Mouse (Mus musculus) limb, embryonic 10.5 days (tissue): ENCODE measurements around the gene Upf3b. TPM values are rescaled to one million over a fixed set of nuclear protein-coding genes. Genes with fewer than 3 reads are reported as not detected.
"Not testable (repeated sequence)": the region's sequence is repeated elsewhere in the genome, so short reads cannot be mapped to it uniquely, and the experiment has no call there.

Experiments
- DNase-seq: peaks from one replicate; pipeline ENCODE4 v3.0.0-alpha.2; 2017; ENCODE audit warnings: low spot score
- H3K27ac ChIP-seq: fragments of 300-500 bp; sonication (generic); 2 replicates; pipeline ENCODE4 v1.5.1; 2016; ENCODE audit warnings: mild to moderate bottlenecking
- H3K27me3 ChIP-seq: fragments of 300-500 bp; sonication (generic); 2 replicates; pipeline ENCODE4 v1.6.1; 2016; ENCODE audit warnings: low read depth, mild to moderate bottlenecking; ENCODE audit not compliant: poor library complexity, severe bottlenecking
- H3K36me3 ChIP-seq: fragments of 300-500 bp; sonication (generic); 2 replicates; pipeline ENCODE4 v1.6.1; 2016; ENCODE audit warnings: mild to moderate bottlenecking, moderate library complexity
- H3K4me1 ChIP-seq: fragments of 300-500 bp; sonication (generic); 2 replicates; pipeline ENCODE4 v1.6.1; 2016
- H3K4me3 ChIP-seq: fragments of 300-500 bp; sonication (generic); 2 replicates; pipeline ENCODE4 v1.5.1; 2016; ENCODE audit warnings: mild to moderate bottlenecking, moderate library complexity
- H3K9me3 ChIP-seq: fragments of 300-500 bp; sonication (generic); replicated peaks from 2 replicates; pipeline ENCODE4 v1.6.1; 2016; ENCODE audit warnings: mild to moderate bottlenecking
- WGBS: fragments of 180-500 bp; shearing (Covaris S2); methylation state at CpG from one replicate; pipeline ENCODE4 v1.1.7; 2016; 5-methylcytosine and 5-hydroxymethylcytosine counted together
- polyA plus RNA-seq: library from polyadenylated mRNA; unstranded; fragments of >200 nt; fragmentation: Nextera tagmentation; extraction: Ambion mirVana; gene quantifications from 2 replicates; pipeline ENCODE4 v1.2.1, GENCODE M21; 2016

Upf3b gene
- polyA plus RNA-seq, 1 experiment from 2014 or later, result 18.4 TPM

DNA sequence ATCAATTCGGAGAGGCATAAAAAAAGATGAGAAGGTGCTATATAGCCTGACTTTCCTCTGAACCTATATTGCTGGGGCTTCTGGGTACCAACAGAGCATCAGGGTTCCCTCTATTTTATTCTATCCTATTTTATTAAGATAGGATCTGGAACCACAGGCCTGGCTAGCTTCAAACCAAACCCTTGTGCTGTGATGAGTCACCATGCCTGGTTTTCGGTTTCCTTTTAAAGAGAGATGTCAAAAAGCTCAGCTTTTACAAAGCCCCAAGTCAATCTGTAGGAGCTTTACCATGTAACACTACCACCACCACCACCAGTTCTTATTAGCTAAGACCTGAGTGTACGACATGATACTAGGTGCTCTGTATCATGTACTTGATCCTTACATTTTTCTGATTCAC lies 11.4 kb downstream of the Upf3b start:
- Histone ChIP-seq H3K27ac (no peak overlapping the region), H3K27me3 (no peaks in the 10 kb centered on the region), H3K4me1 (no peaks in the 10 kb centered on the region), H3K4me3 (no peak overlapping the region), H3K9me3 (no peaks in the 10 kb centered on the region), H3K36me3 (peaks cover 54% of the 10 kb centered on the region)
- no peak for DNase-seq
- 92% methylated on average over 3 of the region's 3 CpGs for WGBS

DNA sequence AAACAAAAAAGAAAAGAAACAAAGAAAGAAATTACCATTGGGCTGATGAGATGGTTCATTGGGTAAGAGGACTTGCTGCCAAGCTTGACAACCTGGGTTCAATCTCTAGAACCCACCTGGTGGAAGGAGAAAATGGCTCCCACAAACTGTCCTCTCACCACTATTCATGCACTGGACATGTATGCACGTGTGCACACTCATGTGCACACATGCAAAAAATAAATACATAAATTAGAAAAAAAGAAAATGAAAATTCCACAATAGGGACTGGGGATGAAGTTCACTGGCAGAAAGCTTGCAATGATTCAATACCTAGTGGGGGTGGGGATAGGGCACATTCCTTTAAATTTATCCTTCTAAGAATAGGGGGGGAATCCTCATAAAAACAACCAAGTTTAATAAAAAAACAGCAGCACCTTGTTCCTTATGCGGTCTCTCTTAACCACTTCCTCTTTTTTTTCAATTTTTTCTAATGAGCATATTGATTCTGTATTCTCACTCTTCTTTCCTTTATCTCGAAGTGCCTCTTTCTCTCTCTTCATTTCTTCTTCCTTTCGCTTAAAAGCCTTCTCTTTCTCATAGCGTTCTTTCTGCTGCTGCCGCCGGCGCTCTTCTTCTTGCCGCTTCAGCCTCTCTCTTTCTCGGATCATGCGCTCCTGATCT lies 14.9 kb downstream of the Upf3b start:
- no peak overlapping the region for H3K4me3 ChIP-seq
- peaks cover 54% of the 10 kb centered on the region for H3K36me3 ChIP-seq
- no peaks in the 10 kb centered on the region for H3K27me3 ChIP-seq
- WGBS, result 93% methylated on average over 11 of the region's 11 CpGs
- no peaks in the 10 kb centered on the region for H3K4me1 ChIP-seq
- H3K27ac ChIP-seq, result no peak overlapping the region
- H3K9me3 ChIP-seq, result no peaks in the 10 kb centered on the region
- no peak for DNase-seq

DNA sequence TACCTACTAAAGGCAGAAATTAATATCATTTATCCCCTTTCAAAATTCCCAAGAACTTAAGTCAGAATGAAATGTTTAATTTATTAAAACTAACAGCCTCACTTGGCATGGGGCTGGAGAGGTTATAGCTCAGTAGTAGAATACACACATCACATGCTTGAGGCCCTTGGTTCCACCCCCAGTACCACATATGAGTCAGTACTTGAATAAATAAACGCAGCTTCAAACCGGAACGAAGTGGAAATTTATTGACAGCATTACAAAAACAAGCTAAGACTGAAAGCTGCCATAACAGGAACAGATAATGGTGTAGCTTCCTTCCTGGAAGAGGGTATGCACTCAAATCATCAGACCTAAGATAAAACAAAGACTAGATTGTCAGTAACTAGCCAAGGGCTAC lies 18.7 kb downstream of the Upf3b start:
- Histone ChIP-seq H3K4me3 (no peak overlapping the region), H3K27me3 (no peaks in the 10 kb centered on the region), H3K9me3 (no peaks in the 10 kb centered on the region), H3K36me3 (peaks cover 34% of the 10 kb centered on the region), H3K4me1 (no peaks in the 10 kb centered on the region), H3K27ac (no peak overlapping the region)
- DNase-seq, result no peak
- 95% methylated on average over 3 of the region's 3 CpGs for WGBS

DNA sequence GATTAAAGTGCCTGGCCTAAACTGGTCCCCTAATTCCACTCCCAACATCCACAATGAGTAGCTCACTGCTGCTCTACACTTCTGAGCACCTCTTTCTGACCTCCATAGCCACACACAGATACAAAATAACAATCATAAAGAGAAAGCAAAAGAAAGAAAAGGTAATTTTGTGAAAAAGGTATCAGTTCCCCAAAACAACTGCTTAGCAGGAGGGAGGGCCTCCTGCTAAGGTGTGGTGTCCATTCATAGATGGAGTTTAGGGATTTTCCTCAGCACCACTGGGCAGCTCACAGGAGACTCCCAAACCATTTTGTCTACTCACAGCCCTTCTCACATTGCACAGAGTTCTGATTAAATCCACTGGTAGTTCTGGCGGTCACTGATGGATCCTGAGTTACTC lies 21.3 kb downstream of the Upf3b start:
- Histone ChIP-seq H3K27me3 (no peaks in the 10 kb centered on the region), H3K9me3 (no peaks in the 10 kb centered on the region), H3K27ac (no peak overlapping the region), H3K36me3 (peaks cover 19% of the 10 kb centered on the region), H3K4me3 (no peak overlapping the region), H3K4me1 (no peaks in the 10 kb centered on the region)
- no peak for DNase-seq
- 89% methylated on average over 1 of the region's 1 CpGs for WGBS

DNA sequence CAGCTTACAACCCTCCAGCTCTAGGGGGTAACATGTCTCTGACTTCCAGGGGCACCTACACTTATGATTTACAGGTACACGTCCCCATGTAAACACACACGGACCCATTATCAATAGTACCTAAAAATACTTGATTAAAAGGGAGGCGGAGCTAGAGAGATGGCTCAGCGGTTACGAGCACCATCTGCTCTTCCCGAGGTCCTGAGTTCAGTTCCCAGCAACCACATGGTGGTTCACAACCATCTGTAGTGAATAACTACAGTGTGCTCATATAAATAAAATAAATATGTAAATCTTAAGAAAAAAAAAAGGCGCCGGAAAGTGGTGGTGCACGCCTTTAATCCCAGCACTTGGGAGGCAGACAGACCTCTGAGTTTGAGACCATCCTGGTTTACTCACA lies 24.5 kb downstream of the Upf3b start:
- peaks cover 23% of the 10 kb centered on the region for H3K36me3 ChIP-seq
- 0 out of 2 replicates have a peak, but pooled peaks cover 2% of the 10 kb centered on the region for H3K4me1 ChIP-seq
- H3K4me3 ChIP-seq, result peak overlapping the region; percentile 62
- H3K27me3 ChIP-seq, result no peaks in the 10 kb centered on the region
- no peak for DNase-seq
- WGBS, result 18% methylated on average over 9 of the region's 9 CpGs
- no peaks in the 10 kb centered on the region for H3K9me3 ChIP-seq
- H3K27ac ChIP-seq, result peak overlapping the region; percentile 91

DNA sequence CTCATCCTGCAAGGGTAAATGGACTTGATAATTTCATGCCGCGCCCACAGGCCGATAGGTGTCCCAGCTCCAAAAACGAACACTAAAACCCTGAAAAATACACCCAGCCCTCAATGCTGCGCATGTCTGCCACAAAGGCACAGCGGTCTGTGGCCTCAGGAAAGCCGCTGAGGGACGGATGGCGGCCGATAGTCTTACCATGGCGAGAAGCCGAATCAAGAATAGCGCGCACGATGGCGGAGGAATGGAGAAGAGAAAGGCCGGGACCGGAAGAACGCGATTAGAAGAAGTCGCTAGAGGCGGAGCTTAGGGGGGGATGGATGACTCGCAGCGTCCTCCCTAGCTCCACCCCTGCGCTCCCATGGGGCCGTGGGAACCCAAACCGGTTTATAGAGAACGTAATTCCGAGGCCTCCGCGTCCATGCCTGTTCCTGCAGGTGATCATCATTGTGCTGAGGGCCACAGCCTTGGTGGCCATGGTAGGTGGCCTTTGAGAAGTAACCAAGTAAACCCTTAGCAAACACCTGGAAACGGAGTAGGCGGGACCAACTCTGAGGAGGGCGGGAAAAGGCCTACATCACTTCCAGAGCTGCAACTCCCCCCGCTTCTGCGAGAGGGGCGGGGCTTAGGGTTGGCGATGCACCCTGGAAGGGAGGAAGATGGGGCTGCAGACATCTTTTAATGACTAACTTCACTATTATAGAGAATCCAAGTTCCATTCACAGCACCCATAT lies 25.0 kb downstream of the Upf3b start, which contains the start of gene Rpl39:
Gene Rpl39, minus strand, starts transcription at position 476 of the 734 bp plus-strand sequence.
- peak; percentile 74 for DNase-seq
- H3K4me1 ChIP-seq, result 0 out of 2 replicates have a peak, but pooled peaks cover 2% of the 10 kb centered on the region
- H3K9me3 ChIP-seq, result no peaks in the 10 kb centered on the region
- WGBS, result 8% methylated on average over 38 of the region's 38 CpGs
- H3K4me3 ChIP-seq, result peak within 1 kb of the TSS; percentile 62
- peak within 1 kb of the TSS; percentile 91 for H3K27ac ChIP-seq
- peaks cover 23% of the 10 kb centered on the region for H3K36me3 ChIP-seq
- H3K27me3 ChIP-seq, result no peaks in the 10 kb centered on the region

DNA sequence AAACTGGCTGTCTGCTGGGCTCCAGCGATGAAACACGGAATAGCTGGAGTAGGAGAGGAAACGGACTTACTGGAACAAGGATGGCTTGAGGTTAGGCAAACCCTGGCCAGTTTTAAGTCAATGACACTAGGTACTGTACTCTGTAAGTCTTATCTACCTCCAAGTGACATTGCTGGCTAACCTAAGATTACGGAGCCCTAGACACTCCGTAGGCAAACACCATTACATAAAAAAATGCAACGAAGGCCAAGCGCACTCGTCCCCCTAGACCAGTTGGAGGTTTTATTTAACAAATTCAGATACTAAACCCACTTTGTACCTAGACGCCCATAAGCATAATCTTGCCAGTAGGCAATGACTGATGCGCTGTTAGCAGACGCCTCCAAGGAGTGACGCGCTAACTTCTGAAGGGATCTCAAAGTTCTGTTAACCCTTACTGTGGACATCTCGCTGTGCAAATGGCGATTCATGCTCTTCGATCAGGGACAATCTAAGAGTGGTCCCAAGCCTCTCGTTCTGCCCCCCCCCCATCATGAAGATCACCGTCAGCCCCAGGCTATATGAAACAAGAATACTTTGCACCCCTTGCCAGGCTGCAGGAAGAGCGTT lies 25.7 kb downstream of the Upf3b start:
- 10% methylated on average over 19 of the region's 19 CpGs for WGBS

DNA sequence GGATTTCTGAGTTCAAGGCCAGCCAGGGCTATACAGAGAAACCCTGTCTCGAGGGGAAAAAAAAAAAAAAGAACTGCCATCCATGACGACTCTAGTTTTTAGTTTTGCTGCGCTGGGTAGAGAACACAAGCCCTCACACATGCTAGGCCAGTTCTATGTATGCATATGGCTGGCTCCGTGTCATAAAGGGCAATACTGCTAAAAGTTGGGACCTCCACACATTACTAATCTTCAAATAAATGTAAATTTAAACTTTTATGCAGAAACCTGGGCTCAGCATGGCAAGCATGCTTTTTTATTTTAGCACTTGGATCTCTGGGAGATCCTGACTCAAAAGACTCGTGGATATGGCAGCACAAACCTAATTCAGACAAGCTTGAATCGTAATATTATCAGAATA lies 28.9 kb downstream of the Upf3b start:
- no peaks in the 10 kb centered on the region for H3K27me3 ChIP-seq
- no peak overlapping the region for H3K27ac ChIP-seq
- 66% methylated on average over 6 of the region's 6 CpGs for WGBS
- no peaks in the 10 kb centered on the region for H3K9me3 ChIP-seq
- no peak overlapping the region for H3K4me3 ChIP-seq
- no peak for DNase-seq
- H3K4me1 ChIP-seq, result 0 out of 2 replicates have a peak, but pooled peaks cover 2% of the 10 kb centered on the region
- peaks cover 23% of the 10 kb centered on the region for H3K36me3 ChIP-seq

More for the DNA sequence above, 25.7 kb downstream of the Upf3b start:
- Histone ChIP-seq H3K27ac (peak overlapping the region; percentile 91), H3K36me3 (peaks cover 23% of the 10 kb centered on the region), H3K27me3 (no peaks in the 10 kb centered on the region), H3K9me3 (no peaks in the 10 kb centered on the region), H3K4me1 (0 out of 2 replicates have a peak, but pooled peaks cover 2% of the 10 kb centered on the region), H3K4me3 (peak overlapping the region; percentile 62)
- DNase-seq, result peak; percentile 34

DNA sequence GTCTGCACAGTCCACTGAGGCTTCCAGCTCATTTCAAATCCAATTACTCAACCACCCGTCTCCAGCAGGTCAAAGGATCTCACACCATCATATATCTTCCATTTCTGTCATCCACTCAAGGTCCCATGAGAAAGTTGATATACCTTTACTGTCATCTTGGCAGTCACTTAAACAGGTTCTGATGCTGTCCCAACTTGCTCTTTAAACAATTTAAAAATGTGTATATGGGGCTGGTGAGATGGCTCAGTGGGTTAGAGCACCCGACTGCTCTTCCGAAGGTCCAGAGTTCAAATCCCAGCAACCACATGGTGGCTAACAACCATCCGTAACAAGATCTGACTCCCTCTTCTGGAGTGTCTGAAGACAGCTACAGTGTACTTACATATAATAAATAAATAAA lies 29.8 kb downstream of the Upf3b start:
- not testable (repeated sequence) for H3K4me3 ChIP-seq, H3K4me1 ChIP-seq, H3K27ac ChIP-seq, H3K27me3 ChIP-seq, H3K9me3 ChIP-seq, DNase-seq
- WGBS, result 55% methylated on average over 4 of the region's 4 CpGs
- peaks cover 23% of the 10 kb centered on the region for H3K36me3 ChIP-seq

DNA sequence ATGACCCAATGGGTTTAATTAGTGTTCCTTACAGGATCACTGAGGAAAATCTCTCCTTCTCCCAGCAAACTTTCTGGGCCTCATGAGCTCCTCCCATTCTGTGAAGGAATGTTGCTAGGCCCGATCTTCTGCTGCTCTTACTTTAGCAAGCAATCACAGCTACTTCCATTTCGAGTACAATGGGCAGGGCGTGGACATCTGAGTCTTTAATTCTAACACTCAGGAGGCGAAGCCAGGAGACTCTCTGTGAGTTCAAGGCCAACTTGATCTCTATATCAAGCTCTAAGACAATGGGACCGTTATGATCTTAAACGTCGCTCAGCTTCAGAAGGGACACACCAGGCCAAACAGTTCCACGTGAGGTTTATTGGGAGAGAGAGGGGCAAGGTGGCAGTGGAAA lies 33.5 kb downstream of the Upf3b start:
- Histone ChIP-seq H3K4me3 (no peak overlapping the region), H3K27ac (no peak overlapping the region), H3K36me3 (peaks cover 5% of the 10 kb centered on the region), H3K27me3 (no peaks in the 10 kb centered on the region), H3K4me1 (no peaks in the 10 kb centered on the region), H3K9me3 (no peaks in the 10 kb centered on the region)
- 83% methylated on average over 8 of the region's 8 CpGs for WGBS
- DNase-seq, result no peak

DNA sequence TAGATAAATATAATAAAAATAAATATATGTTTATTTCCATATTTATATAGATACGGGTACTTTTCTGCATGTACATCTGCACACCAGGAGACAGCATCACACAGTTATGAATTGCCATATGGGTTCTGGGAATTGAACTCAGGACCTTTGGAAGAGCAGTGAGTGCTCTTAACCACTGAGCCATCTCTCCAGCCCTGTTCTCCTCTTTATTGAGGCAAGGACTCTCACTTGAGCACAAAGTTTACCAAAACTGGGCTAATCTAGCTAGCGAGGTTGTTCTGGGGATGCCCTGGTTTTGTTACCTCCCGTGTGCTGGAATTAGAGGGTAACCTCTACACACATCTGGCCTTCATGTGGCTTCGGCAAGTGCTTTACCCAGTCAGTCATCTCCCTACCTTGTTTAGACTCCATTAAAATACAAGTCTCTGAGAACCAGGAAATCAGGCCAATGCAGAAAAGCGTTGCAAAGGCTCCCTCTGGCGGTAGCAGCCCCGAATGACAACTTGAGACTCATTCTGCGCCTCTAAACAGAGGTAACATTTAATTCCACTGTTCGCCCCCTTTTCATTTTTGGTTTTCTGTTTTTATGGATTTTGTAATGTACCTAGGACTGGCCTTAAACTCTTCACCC lies 35.7 kb downstream of the Upf3b start:
- Histone ChIP-seq H3K36me3 (no peaks in the 10 kb centered on the region), H3K27me3 (no peaks in the 10 kb centered on the region), H3K9me3 (no peaks in the 10 kb centered on the region), H3K27ac (no peak overlapping the region), H3K4me1 (no peaks in the 10 kb centered on the region), H3K4me3 (no peak overlapping the region)
- 32% methylated on average over 9 of the region's 9 CpGs for WGBS
- peak; percentile 75 for DNase-seq

DNA sequence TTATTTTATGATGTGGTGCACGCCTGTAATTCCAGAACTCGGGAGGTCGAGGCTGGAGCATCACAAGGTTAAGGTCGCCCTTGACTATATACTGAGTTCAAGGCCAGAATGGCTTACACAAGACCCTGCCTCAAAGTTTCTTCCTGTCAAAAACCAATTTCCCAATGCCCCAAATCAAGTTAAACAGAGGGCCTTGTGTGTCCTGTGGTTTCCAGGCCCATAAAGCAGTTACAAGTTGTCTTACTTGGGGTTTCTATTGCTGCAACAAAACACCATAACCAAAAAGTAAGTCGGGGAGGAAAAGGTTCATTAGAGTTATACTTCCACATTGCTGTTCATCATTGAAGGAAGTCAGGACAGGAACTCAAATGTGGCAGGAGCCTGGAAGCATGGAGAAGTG lies 41.4 kb downstream of the Upf3b start:
- no peak overlapping the region for H3K4me3 ChIP-seq
- DNase-seq, result no peak
- H3K36me3 ChIP-seq, result no peaks in the 10 kb centered on the region
- no peaks in the 10 kb centered on the region for H3K9me3 ChIP-seq
- WGBS, result 90% methylated on average over 5 of the region's 5 CpGs
- no peaks in the 10 kb centered on the region for H3K27me3 ChIP-seq
- H3K4me1 ChIP-seq, result no peaks in the 10 kb centered on the region
- no peak overlapping the region for H3K27ac ChIP-seq

DNA sequence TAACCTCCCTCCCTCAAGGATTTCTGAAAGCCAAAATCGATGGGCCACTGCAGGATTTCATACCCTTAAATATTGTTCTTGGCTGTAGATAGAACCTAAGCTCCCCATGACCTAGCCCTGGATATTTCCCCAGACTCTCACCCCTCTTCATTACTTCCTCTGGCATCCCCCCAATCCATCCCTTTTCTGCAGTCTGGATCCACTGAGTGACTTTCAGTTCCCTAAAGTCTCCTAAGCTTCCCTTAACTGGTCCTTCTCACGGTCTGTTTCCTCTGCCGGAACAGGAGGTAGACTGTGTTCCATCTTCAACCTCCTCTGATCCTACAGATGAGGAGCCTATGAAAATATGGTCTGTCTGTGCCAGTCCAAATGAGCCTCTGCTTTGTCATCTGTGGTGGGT lies 42.8 kb downstream of the Upf3b start:
- Histone ChIP-seq H3K27me3 (no peaks in the 10 kb centered on the region), H3K36me3 (no peaks in the 10 kb centered on the region), H3K4me3 (no peak overlapping the region), H3K4me1 (no peaks in the 10 kb centered on the region), H3K9me3 (no peaks in the 10 kb centered on the region), H3K27ac (no peak overlapping the region)
- 92% methylated on average over 3 of the region's 3 CpGs for WGBS
- no peak for DNase-seq
